Mouse (Mus musculus): ENCODE results near the gene Galnt17. TPM values are rescaled to one million over a fixed set of nuclear protein-coding genes. Genes with fewer than 3 reads are reported as not detected.

Gene Galnt17
- polyA plus RNA-seq (2014; fragmentation: Nextera tagmentation; extraction: Ambion mirVana): 1.1 and 1.6 TPM in 2 replicates

GRCm38 (mm10) chr5:131308397-131308796 lies at the start of gene Galnt17:
TSS of gene Galnt17 (minus strand) at chr5:131308497.
- 45% methylated on average over 3 of the region's 3 CpGs for WGBS
- ATAC-seq (replicated peaks; ENCODE audit: low FRiP score) (no peak), DNase-seq (ENCODE audit: low spot score) (no peak)
- peak within 1 kb of the TSS; percentile 64 for H3K9ac ChIP-seq (ENCODE audit: low read length)
- 0 out of 2 replicates have a peak, but pooled peaks cover 2% of the 10 kb centered on the region for H3K4me1 ChIP-seq (replicated peaks; ENCODE audit: control insufficient read depth, insufficient read depth, low read length)
- no peaks in the 10 kb centered on the region for H3K9me3 ChIP-seq (ENCODE audit: control insufficient read depth, low read length)
- H3K36me3 ChIP-seq (ENCODE audit: control insufficient read depth, insufficient read depth, low read length): no peaks in the 10 kb centered on the region
- H3K27me3 ChIP-seq (ENCODE audit: control insufficient read depth, insufficient read depth, low read length): peaks cover 19% of the 10 kb centered on the region
- H3K4me2 ChIP-seq (ENCODE audit: low read depth, low read length, severe bottlenecking): peak within 1 kb of the TSS; percentile 73
- peak within 1 kb of the TSS; percentile 61 for H3K4me3 ChIP-seq (ENCODE audit: low read depth, low read length)
- peak within 1 kb of the TSS; percentile 64 for H3K27ac ChIP-seq (ENCODE audit: low read depth, low read length)

GRCm38 (mm10) chr5:131334536-131334935 lies 26.2 kb upstream of the Galnt17 start:
- no peak overlapping the region for H3K4me2 ChIP-seq (ENCODE audit: low read depth, low read length, severe bottlenecking)
- ATAC-seq (replicated peaks; ENCODE audit: low FRiP score): no peak
- no peaks in the 10 kb centered on the region for H3K9me3 ChIP-seq (ENCODE audit: control insufficient read depth, low read length)
- no peak overlapping the region for H3K9ac ChIP-seq (ENCODE audit: low read length)
- H3K36me3 ChIP-seq (ENCODE audit: control insufficient read depth, insufficient read depth, low read length): no peaks in the 10 kb centered on the region
- H3K4me1 ChIP-seq (replicated peaks; ENCODE audit: control insufficient read depth, insufficient read depth, low read length): no peaks in the 10 kb centered on the region
- no peak for DNase-seq (ENCODE audit: low spot score)
- H3K27ac ChIP-seq (ENCODE audit: low read depth, low read length): no peak overlapping the region; the same call in 1 of the 2 replicates
- WGBS: 59% methylated on average over 8 of the region's 8 CpGs
- no peak overlapping the region for H3K4me3 ChIP-seq (ENCODE audit: low read depth, low read length)
- H3K27me3 ChIP-seq (ENCODE audit: control insufficient read depth, insufficient read depth, low read length): no peaks in the 10 kb centered on the region

GRCm38 (mm10) chr5:131321286-131321685 lies 13.0 kb upstream of the Galnt17 start:
- H3K9me3 ChIP-seq (ENCODE audit: control insufficient read depth, low read length): no peaks in the 10 kb centered on the region
- H3K9ac ChIP-seq (ENCODE audit: low read length): no peak overlapping the region
- ATAC-seq (replicated peaks; ENCODE audit: low FRiP score): no peak
- H3K27ac ChIP-seq (ENCODE audit: low read depth, low read length): no peak overlapping the region
- H3K4me2 ChIP-seq (ENCODE audit: low read depth, low read length, severe bottlenecking): no peak overlapping the region
- no peak for DNase-seq (ENCODE audit: low spot score)
- 89% methylated on average over 3 of the region's 3 CpGs for WGBS
- no peaks in the 10 kb centered on the region for H3K36me3 ChIP-seq (ENCODE audit: control insufficient read depth, insufficient read depth, low read length)
- H3K4me3 ChIP-seq (ENCODE audit: low read depth, low read length): no peak overlapping the region
- no peaks in the 10 kb centered on the region for H3K27me3 ChIP-seq (ENCODE audit: control insufficient read depth, insufficient read depth, low read length)
- H3K4me1 ChIP-seq (replicated peaks; ENCODE audit: control insufficient read depth, insufficient read depth, low read length): no peaks in the 10 kb centered on the region

- Histone ChIP-seq H3K27ac (ENCODE audit: low read depth, low read length) (no peak overlapping the region), H3K9me3 (ENCODE audit: control insufficient read depth, low read length) (no peaks in the 10 kb centered on the region), H3K4me1 (replicated peaks; ENCODE audit: control insufficient read depth, insufficient read depth, low read length) (no peaks in the 10 kb centered on the region), H3K27me3 (ENCODE audit: control insufficient read depth, insufficient read depth, low read length) (no peaks in the 10 kb centered on the region), H3K36me3 (ENCODE audit: control insufficient read depth, insufficient read depth, low read length) (no peaks in the 10 kb centered on the region), H3K4me3 (ENCODE audit: low read depth, low read length) (no peak overlapping the region), H3K9ac (ENCODE audit: low read length) (no peak overlapping the region), H3K4me2 (ENCODE audit: low read depth, low read length, severe bottlenecking) (no peak overlapping the region)
- WGBS: 69% methylated on average over 3 of the region's 3 CpGs
- DNase-seq (ENCODE audit: low spot score): no peak
- no peak for ATAC-seq (replicated peaks; ENCODE audit: low FRiP score)
These were observed 11.3 kb upstream of the Galnt17 start for GRCm38 (mm10) chr5:131319605-131320004.

- Histone ChIP-seq H3K36me3 (ENCODE audit: control insufficient read depth, insufficient read depth, low read length) (no peaks in the 10 kb centered on the region), H3K4me1 (replicated peaks; ENCODE audit: control insufficient read depth, insufficient read depth, low read length) (no peaks in the 10 kb centered on the region), H3K9me3 (ENCODE audit: control insufficient read depth, low read length) (no peaks in the 10 kb centered on the region), H3K27me3 (ENCODE audit: control insufficient read depth, insufficient read depth, low read length) (no peaks in the 10 kb centered on the region), H3K27ac (ENCODE audit: low read depth, low read length) (no peak overlapping the region), H3K4me3 (ENCODE audit: low read depth, low read length) (no peak overlapping the region), H3K9ac (ENCODE audit: low read length) (no peak overlapping the region), H3K4me2 (ENCODE audit: low read depth, low read length, severe bottlenecking) (no peak overlapping the region)
- no peak for ATAC-seq (replicated peaks; ENCODE audit: low FRiP score)
- no peak for DNase-seq (ENCODE audit: low spot score)
- 45% methylated on average over 2 of the region's 2 CpGs for WGBS
These were observed 10.8 kb upstream of the Galnt17 start for GRCm38 (mm10) chr5:131319141-131319540.

- Histone ChIP-seq H3K4me3 (ENCODE audit: low read depth, low read length) (no peak overlapping the region), H3K4me1 (replicated peaks; ENCODE audit: control insufficient read depth, insufficient read depth, low read length) (no peaks in the 10 kb centered on the region), H3K9me3 (ENCODE audit: control insufficient read depth, low read length) (no peaks in the 10 kb centered on the region), H3K27me3 (ENCODE audit: control insufficient read depth, insufficient read depth, low read length) (no peaks in the 10 kb centered on the region), H3K27ac (ENCODE audit: low read depth, low read length) (no peak overlapping the region), H3K9ac (ENCODE audit: low read length) (no peak overlapping the region), H3K4me2 (ENCODE audit: low read depth, low read length, severe bottlenecking) (no peak overlapping the region), H3K36me3 (ENCODE audit: control insufficient read depth, insufficient read depth, low read length) (no peaks in the 10 kb centered on the region)
- DNase-seq (ENCODE audit: low spot score) (no peak), ATAC-seq (replicated peaks; ENCODE audit: low FRiP score) (no peak)
- 82% methylated on average over 4 of the region's 4 CpGs for WGBS
These were observed 6.7 kb upstream of the Galnt17 start for GRCm38 (mm10) chr5:131315016-131315415.

- under 1% methylated on average over 36 of the region's 36 CpGs for whole genome bisulfite sequencing
These were observed 593 bp downstream of the Galnt17 start for GRCm38 (mm10) chr5:131307656-131308151.

GRCm38 (mm10) chr5:131306908-131307655 lies 1.2 kb downstream of the Galnt17 start:
- ATAC-seq (replicated peaks; ENCODE audit: low FRiP score) (peak; percentile 54), DNase-seq (ENCODE audit: low spot score) (peak; percentile 74)
- H3K9me3 ChIP-seq (ENCODE audit: control insufficient read depth, low read length): no peaks in the 10 kb centered on the region
- no peaks in the 10 kb centered on the region for H3K36me3 ChIP-seq (ENCODE audit: control insufficient read depth, insufficient read depth, low read length)
- H3K9ac ChIP-seq (ENCODE audit: low read length): peak overlapping the region; percentile 64
- H3K27me3 ChIP-seq (ENCODE audit: control insufficient read depth, insufficient read depth, low read length): peaks cover 19% of the 10 kb centered on the region
- no peak overlapping the region for H3K27ac ChIP-seq (ENCODE audit: low read depth, low read length)
- WGBS: under 1% methylated on average over 64 of the region's 64 CpGs
- H3K4me2 ChIP-seq (ENCODE audit: low read depth, low read length, severe bottlenecking): peak overlapping the region; percentile 73
- H3K4me3 ChIP-seq (ENCODE audit: low read depth, low read length): peak overlapping the region; percentile 61
- 0 out of 2 replicates have a peak, but pooled peaks cover 2% of the 10 kb centered on the region for H3K4me1 ChIP-seq (replicated peaks; ENCODE audit: control insufficient read depth, insufficient read depth, low read length)

More at GRCm38 (mm10) chr5:131307656-131308151, 593 bp downstream of the Galnt17 start:
- Histone ChIP-seq H3K36me3 (ENCODE audit: control insufficient read depth, insufficient read depth, low read length) (no peaks in the 10 kb centered on the region), H3K9ac (ENCODE audit: low read length) (peak overlapping the region; percentile 64), H3K4me3 (ENCODE audit: low read depth, low read length) (peak overlapping the region; percentile 61), H3K4me1 (replicated peaks; ENCODE audit: control insufficient read depth, insufficient read depth, low read length) (0 out of 2 replicates have a peak, but pooled peaks cover 2% of the 10 kb centered on the region), H3K27ac (ENCODE audit: low read depth, low read length) (peak overlapping the region; percentile 64), H3K27me3 (ENCODE audit: control insufficient read depth, insufficient read depth, low read length) (peaks cover 19% of the 10 kb centered on the region), H3K9me3 (ENCODE audit: control insufficient read depth, low read length) (no peaks in the 10 kb centered on the region), H3K4me2 (ENCODE audit: low read depth, low read length, severe bottlenecking) (peak overlapping the region; percentile 73)
- ATAC-seq (replicated peaks; ENCODE audit: low FRiP score) (peak; percentile 93), DNase-seq (ENCODE audit: low spot score) (peak; percentile 92)

Measured in forebrain, embryonic 11.5 days (tissue).